ENCODE assay signal across 24 mouse cellular contexts in genomic region chr7:109882574-109882973, GRCm38 (mm10). TPM values are rescaled to one million over a fixed set of nuclear protein-coding genes. Genes with fewer than 3 reads are reported as not detected.
"Had no signal": no experiment of that assay in that cellular context is flagged by ENCODE, and none has a peak within 500 bp of the region (broad histone marks: within the 10 kb centered on the region; RNA-seq: fewer than 3 reads in every experiment).

No protein-coding gene starts in this region.

- H3K36me3 ChIP-seq: liver, embryonic 15.5 days had no signal

- H3K4me3 ChIP-seq: heart, adult 2 months; heart, embryonic 13.5 days; heart, embryonic 15.5 days; hindbrain, embryonic 13.5 days; hindbrain, embryonic 15.5 days; layer of hippocampus, adult 2 months; limb, embryonic 10.5 days; limb, embryonic 12.5 days; liver, embryonic 13.5 days; liver, embryonic 15.5 days had no signal

- H3K4me1 ChIP-seq: hindbrain, embryonic 13.5 days; hindbrain, embryonic 15.5 days; liver, embryonic 13.5 days; liver, embryonic 15.5 days had no signal

- H3K27me3 ChIP-seq: heart, embryonic 13.5 days; heart, embryonic 15.5 days; hindbrain, embryonic 13.5 days; hindbrain, embryonic 15.5 days; limb, embryonic 12.5 days; liver, embryonic 15.5 days had no signal

- ATAC-seq: hindbrain, postnatal 0 days; intestine, postnatal 0 days had no signal

- DNase-seq: gastrocnemius, postnatal 14 days; gastrocnemius, postnatal 36 days; heart, adult 11 months; heart, adult 2 months; heart, postnatal 14 days; heart, postnatal 36 days; kidney, adult 18-20 months; kidney, adult 8-10 months; kidney, postnatal 10 days; kidney, postnatal 25 days; kidney, postnatal 4 days; liver; liver, embryonic 13.5 days had no signal

- H3K9me3 ChIP-seq: heart, embryonic 15.5 days; hindbrain, embryonic 13.5 days; hindbrain, embryonic 15.5 days; limb, embryonic 10.5 days; liver, embryonic 13.5 days; liver, embryonic 15.5 days had no signal

RNA-seq across cellular contexts. Expression of gene Scube2, which starts 17.1 kb away (rescaled TPM):
- total RNA-seq: hematopoietic stem cell, adult 5-6 weeks had no signal
